Mouse (Mus musculus) ES-Bruce4 (cell line): ENCODE data around the gene Ugt1a10.

Source experiments
- CTCF ChIP-seq: IDR thresholded peaks from one replicate; pipeline ENCODE4 v1.8.1; 2011; ENCODE audit warnings: low read depth, low read length
- EP300 ChIP-seq: IDR thresholded peaks from 2 replicates; pipeline ENCODE4 v1.6.1; 2011; ENCODE audit warnings: low read depth, low read length; ENCODE audit not compliant: insufficient read depth
- POLR2A ChIP-seq: IDR thresholded peaks from one replicate; pipeline ENCODE4 v1.8.1; 2011; ENCODE audit warnings: low read length; ENCODE audit not compliant: insufficient read depth

- TF ChIP-seq POLR2A (no peak), CTCF (no peak), EP300 (no peak)
These were observed 37.2 kb downstream of the Ugt1a10 start for GRCm38 (mm10) chr1:88092341-88092740.
